Mouse (Mus musculus) liver, embryonic 13.5 days (tissue): ENCODE results near the gene Hist2h2bb. TPM values are rescaled to one million over a fixed set of nuclear protein-coding genes. Genes with fewer than 3 reads are reported as not detected.
A peak's percentile ranks its signal among the peaks of the same experiment; 100 is the strongest.

Source experiments
- ATAC-seq: fragments of 200-750 bp; cut with Nextera tagmentation; 2 replicates; pipeline ENCODE4 v1.8.0; 2017; ENCODE audit warnings: low read depth, mild to moderate bottlenecking, moderate number of reproducible peaks, moderate library complexity
- DNase-seq: peaks from one replicate; pipeline ENCODE4 v3.0.0; 2022
- H3K27ac ChIP-seq: fragments of 300-500 bp; sonication (generic); 2 replicates; pipeline ENCODE4 v1.5.1; 2015; ENCODE audit warnings: moderate library complexity, mild to moderate bottlenecking, inconsistent platforms
- H3K27me3 ChIP-seq: fragments of 300-500 bp; sonication (generic); 2 replicates; pipeline ENCODE4 v1.6.1; 2015; ENCODE audit warnings: mild to moderate bottlenecking, inconsistent platforms
- H3K36me3 ChIP-seq: fragments of 300-500 bp; sonication (generic); 2 replicates; pipeline ENCODE4 v1.6.1; 2015; ENCODE audit warnings: mild to moderate bottlenecking, inconsistent platforms
- H3K4me1 ChIP-seq: fragments of 300-500 bp; sonication (generic); replicated peaks from 2 replicates; pipeline ENCODE4 v1.6.1; 2015; ENCODE audit warnings: inconsistent platforms
- H3K4me2 ChIP-seq: fragments of 300-500 bp; sonication (generic); 2 replicates; pipeline ENCODE4 v1.6.1; 2015; ENCODE audit warnings: inconsistent platforms, mild to moderate bottlenecking, moderate library complexity
- H3K4me3 ChIP-seq: fragments of 300-500 bp; sonication (generic); replicated peaks from 2 replicates; pipeline ENCODE4 v1.5.1; 2015; ENCODE audit warnings: mild to moderate bottlenecking, inconsistent platforms
- H3K9ac ChIP-seq: fragments of 300-500 bp; sonication (generic); 2 replicates; pipeline ENCODE4 v1.6.1; 2015; ENCODE audit warnings: mild to moderate bottlenecking, inconsistent platforms
- H3K9me3 ChIP-seq: fragments of 300-500 bp; sonication (generic); replicated peaks from 2 replicates; pipeline ENCODE4 v1.6.1; 2016; ENCODE audit warnings: inconsistent platforms
- WGBS: fragments of 180-500 bp; shearing (Covaris S2); methylation state at CpG from one replicate; pipeline ENCODE4 v1.1.7; 2015; ENCODE audit not compliant: insufficient replicate concordance; 5-methylcytosine and 5-hydroxymethylcytosine counted together
- polyA plus RNA-seq: library from polyadenylated mRNA; unstranded; fragments of >200 nt; fragmentation: Nextera tagmentation; extraction: Ambion mirVana; gene quantifications from 2 replicates; pipeline ENCODE4 v1.2.1, GENCODE M21; 2015

Hist2h2bb gene
- polyA plus RNA-seq, 1 experiment from 2014 or later: 23.7 TPM

- Histone ChIP-seq H3K27me3 (no peaks in the 10 kb centered on the region), H3K4me2 (peak overlapping the region; percentile 49), H3K9ac (peak overlapping the region; percentile 68), H3K27ac (peak overlapping the region; percentile 89), H3K4me1 (peaks cover 66% of the 10 kb centered on the region), H3K9me3 (no peaks in the 10 kb centered on the region), H3K4me3 (peak overlapping the region; percentile 20; the same call in 1 of the 2 replicates), H3K36me3 (no peaks in the 10 kb centered on the region)
- DNase-seq (peak; percentile 77), ATAC-seq (peak; percentile 93)
- 10% methylated on average over 10 of the region's 10 CpGs for WGBS
These were observed 14.7 kb upstream of the Hist2h2bb start for GRCm38 (mm10) chr3:96254683-96255355.

DNA sequence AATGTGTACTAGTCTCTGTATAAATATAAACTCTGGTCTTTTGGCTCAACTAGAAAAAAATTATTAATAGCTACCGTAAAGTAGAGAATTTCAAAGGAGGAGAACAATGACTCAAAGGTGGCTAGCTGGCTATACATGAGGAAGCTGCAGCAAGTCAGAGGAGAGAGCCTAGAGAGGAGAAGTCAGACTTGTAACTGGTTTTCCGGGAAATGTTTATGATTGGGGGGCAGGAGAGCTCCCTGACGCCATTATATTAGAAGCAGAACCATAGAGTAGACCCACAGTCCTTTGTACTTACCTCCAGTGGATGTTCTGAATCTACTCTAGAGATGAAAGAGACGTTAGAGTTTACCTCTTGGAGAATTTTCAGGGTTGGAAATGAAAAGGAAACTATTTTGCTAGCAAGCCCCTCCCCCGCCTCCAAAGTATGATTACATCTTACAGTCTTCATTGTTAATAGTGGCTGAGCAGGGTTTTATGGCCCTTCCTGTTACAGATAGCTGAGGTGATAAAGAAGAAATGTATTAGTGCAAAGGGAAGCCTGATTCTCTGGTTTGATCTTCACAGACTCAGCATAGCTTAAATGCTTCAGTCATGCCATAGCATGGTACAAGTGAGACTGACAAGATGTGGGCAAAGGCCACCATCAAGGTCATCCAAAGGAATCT is 13.5 kb upstream of the Hist2h2bb start:
- H3K4me2 ChIP-seq: no peak overlapping the region
- peaks cover 57% of the 10 kb centered on the region for H3K4me1 ChIP-seq
- peak overlapping the region; percentile 89; the same call in 1 of the 2 replicates for H3K27ac ChIP-seq
- H3K9me3 ChIP-seq: no peaks in the 10 kb centered on the region
- ATAC-seq (no peak), DNase-seq (no peak)
- WGBS: 63% methylated on average over 5 of the region's 5 CpGs
- peak overlapping the region; percentile 52 for H3K9ac ChIP-seq
- H3K27me3 ChIP-seq: no peaks in the 10 kb centered on the region
- H3K4me3 ChIP-seq: no peak overlapping the region
- no peaks in the 10 kb centered on the region for H3K36me3 ChIP-seq

DNA sequence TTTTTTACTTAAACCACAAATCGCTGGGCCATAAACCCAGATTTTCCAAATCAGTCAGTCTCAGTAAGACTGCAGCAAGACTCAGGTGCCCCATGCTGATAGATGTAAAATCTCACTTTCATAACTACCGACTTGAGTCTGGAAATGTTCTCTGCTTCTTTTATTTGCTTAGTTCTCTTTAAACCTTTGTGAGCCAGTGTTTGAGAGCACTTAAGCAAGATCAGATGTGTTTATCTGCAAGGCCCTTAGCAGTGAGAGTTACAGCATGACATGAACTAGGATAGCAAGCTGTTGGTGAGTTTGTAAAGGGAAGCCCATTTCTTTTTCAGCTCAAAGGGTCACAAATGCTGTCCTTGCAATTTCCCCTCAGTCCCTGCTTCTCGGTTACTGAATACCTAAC is 12.4 kb upstream of the Hist2h2bb start:
- 73% methylated on average over 3 of the region's 3 CpGs for WGBS
- peaks cover 65% of the 10 kb centered on the region for H3K4me1 ChIP-seq
- no peaks in the 10 kb centered on the region for H3K9me3 ChIP-seq
- DNase-seq (no peak), ATAC-seq (no peak)
- no peak overlapping the region for H3K27ac ChIP-seq
- H3K4me2 ChIP-seq: no peak overlapping the region
- H3K9ac ChIP-seq: no peak overlapping the region
- no peak overlapping the region for H3K4me3 ChIP-seq
- H3K36me3 ChIP-seq: no peaks in the 10 kb centered on the region
- H3K27me3 ChIP-seq: no peaks in the 10 kb centered on the region

DNA sequence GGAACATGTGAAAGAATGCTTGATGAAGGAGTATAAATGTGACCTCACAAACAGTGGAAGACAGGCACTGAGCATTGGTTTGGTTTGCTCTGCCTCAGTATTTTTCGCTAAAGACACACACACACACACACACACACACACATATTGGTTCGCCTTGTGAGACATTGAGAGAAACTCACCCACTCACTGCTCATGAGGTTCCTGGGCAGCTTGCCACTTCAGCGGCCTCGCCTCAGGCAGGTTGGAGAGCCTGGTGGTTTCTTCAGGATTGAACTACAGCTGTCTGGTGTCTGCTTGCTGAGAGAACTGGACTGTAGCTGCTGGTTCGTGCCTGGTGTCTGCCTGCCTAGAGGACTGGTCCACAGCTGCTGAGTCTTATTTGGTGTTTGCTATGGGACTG is 9.3 kb upstream of the Hist2h2bb start:
- Histone ChIP-seq H3K27me3 (no peaks in the 10 kb centered on the region), H3K4me1 (peaks cover 53% of the 10 kb centered on the region), H3K9ac (no peak overlapping the region), H3K36me3 (no peaks in the 10 kb centered on the region), H3K4me3 (no peak overlapping the region), H3K9me3 (no peaks in the 10 kb centered on the region), H3K27ac (no peak overlapping the region), H3K4me2 (no peak overlapping the region)
- ATAC-seq (no peak), DNase-seq (no peak)
- WGBS: 74% methylated on average over 5 of the region's 5 CpGs

DNA sequence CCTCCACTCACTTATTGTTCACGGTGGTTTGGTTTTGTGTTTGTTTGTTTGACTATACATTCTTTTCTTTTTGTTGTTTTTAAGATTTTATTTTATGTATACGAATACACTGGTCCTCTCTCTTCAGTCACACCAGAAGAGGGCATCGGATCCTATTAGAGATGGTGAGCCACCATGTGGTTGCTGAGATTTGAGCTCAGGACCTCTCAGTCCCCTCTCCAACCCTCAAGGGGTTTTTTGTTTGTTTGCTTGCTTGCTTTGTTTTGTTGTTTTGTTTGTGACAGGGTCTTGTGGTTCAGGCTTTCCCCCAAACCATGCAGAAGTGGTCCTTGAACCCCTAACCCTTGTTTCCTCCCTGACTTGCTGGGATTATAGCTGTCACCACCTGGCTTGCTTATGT is 7.9 kb upstream of the Hist2h2bb start:
- no peaks in the 10 kb centered on the region for H3K27me3 ChIP-seq
- peak overlapping the region; percentile 99 for H3K27ac ChIP-seq
- ATAC-seq: no peak
- H3K4me1 ChIP-seq: peaks cover 52% of the 10 kb centered on the region
- H3K4me3 ChIP-seq: peak overlapping the region; percentile 59
- DNase-seq: no peak
- H3K9ac ChIP-seq: peak overlapping the region; percentile 90
- no peaks in the 10 kb centered on the region for H3K9me3 ChIP-seq
- no peaks in the 10 kb centered on the region for H3K36me3 ChIP-seq
- H3K4me2 ChIP-seq: peak overlapping the region; percentile 81
- 48% methylated on average over 3 of the region's 3 CpGs for WGBS

DNA sequence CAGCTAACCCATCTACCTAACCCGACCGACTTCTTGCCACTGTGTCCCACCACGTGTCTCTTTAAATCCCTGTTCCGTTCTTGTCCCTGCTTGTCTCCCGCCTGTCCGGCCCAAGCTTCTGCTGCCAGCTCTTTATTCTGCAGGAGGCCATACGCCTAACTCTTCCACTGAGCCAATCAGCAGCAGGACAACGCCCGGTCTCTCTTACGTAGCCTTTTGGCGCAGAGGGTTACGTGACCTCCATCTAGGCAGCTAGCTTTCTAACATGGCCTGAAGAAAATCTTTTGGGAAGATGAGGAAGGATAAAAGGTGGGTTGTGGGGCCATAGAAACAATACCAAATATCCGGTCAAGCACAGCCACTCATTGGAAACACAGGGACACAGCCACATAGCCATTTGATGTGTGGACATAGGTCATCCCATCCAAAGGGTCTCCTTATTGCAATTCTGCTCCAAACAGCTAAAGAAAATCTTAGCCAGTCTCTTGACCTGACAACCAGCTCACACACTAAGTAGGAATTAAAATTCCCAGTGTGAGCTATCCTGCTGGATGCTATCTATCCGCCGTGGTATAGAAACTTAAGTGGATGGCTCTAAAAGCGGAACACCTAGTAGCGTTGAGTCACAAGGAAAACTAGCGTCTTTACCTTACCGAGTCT is 7.2 kb upstream of the Hist2h2bb start:
- no peaks in the 10 kb centered on the region for H3K9me3 ChIP-seq
- peak overlapping the region; percentile 90 for H3K9ac ChIP-seq
- H3K36me3 ChIP-seq: no peaks in the 10 kb centered on the region
- 1% methylated on average over 19 of the region's 19 CpGs for WGBS
- DNase-seq: peak; percentile 79
- peak overlapping the region; percentile 99 for H3K27ac ChIP-seq
- H3K4me1 ChIP-seq: peaks cover 58% of the 10 kb centered on the region
- peak overlapping the region; percentile 81 for H3K4me2 ChIP-seq
- peak; percentile 76 for ATAC-seq
- H3K4me3 ChIP-seq: peak overlapping the region; percentile 59
- H3K27me3 ChIP-seq: no peaks in the 10 kb centered on the region

DNA sequence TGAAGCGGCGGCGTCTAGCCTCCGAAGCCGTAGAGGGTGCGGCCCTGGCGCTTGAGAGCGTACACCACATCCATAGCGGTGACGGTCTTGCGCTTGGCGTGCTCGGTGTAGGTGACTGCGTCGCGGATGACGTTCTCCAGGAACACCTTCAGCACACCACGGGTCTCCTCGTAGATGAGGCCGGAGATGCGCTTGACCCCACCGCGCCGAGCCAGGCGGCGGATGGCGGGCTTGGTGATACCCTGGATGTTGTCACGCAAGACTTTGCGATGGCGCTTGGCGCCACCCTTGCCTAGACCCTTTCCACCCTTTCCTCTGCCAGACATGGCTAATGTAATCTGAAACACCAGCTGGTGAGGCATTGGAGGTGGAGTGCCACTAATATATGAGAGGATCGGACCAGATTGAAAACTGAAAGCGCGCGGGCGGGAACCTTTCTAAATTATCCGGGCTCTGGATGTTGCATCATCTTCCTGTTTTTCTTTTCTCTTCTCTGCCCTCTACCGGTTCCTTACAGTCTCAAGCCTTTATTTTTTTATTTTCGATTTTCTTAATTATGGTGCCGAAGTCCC is 6.5 kb upstream of the Hist2h2bb start, which contains the start of gene Hist2h4:
Gene Hist2h4 (minus strand): TSS at position 333 of the 572 bp plus-strand sequence.
- peak; percentile 95 for DNase-seq
- Histone ChIP-seq H3K27ac (peak within 1 kb of the TSS; percentile 99), H3K36me3 (no peaks in the 10 kb centered on the region), H3K4me3 (peak within 1 kb of the TSS; percentile 59), H3K9ac (peak within 1 kb of the TSS; percentile 90), H3K4me1 (peaks cover 65% of the 10 kb centered on the region), H3K4me2 (peak within 1 kb of the TSS; percentile 81), H3K27me3 (no peaks in the 10 kb centered on the region), H3K9me3 (no peaks in the 10 kb centered on the region)
- WGBS: under 1% methylated on average over 40 of the region's 40 CpGs
- peak; percentile 88 for ATAC-seq

DNA sequence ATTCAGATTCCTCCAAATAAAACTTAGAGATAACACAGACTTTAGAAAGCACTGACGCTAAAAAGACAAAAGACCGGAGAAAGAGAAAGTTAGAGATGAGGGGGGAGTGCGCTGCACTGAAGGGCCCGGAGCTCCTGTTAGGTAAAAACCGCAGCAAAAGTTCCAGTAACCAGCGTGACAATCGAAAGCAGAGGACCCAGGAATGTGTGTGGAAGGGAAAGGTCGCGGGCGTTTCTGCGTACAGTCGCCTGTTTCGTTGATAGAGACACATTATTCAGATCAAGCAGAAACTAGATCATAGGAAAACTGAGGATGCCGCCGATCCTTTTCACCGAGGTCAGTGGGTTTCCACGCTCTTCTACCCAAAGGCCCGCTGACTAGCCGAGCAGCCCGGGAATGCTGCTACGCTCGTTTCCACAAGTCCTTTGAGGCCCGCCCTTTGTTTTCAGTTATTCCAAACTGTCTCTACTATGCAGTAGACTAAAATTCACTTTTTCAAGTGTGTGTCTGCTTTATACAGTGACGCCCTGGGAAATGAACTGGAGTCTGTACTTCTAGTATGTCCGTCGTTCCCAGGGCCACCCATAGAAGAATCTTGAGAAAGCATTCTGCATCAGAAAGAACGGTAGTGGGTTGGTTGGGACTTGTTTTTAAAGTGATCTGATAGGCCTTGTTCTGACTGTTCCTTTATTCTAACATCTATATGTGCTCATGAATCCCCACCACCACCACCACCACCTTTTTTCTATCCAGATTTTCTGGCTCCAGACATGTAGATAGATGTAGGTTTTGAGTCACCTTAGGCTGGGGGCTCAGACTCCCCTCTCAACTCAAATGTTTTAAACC is 5.8 kb upstream of the Hist2h2bb start:
- Histone ChIP-seq H3K4me3 (peak overlapping the region; percentile 59), H3K27me3 (no peaks in the 10 kb centered on the region), H3K36me3 (no peaks in the 10 kb centered on the region), H3K4me2 (peak overlapping the region; percentile 81), H3K9me3 (no peaks in the 10 kb centered on the region), H3K9ac (peak overlapping the region; percentile 90), H3K27ac (peak overlapping the region; percentile 99), H3K4me1 (peaks cover 66% of the 10 kb centered on the region)
- DNase-seq (no peak), ATAC-seq (no peak)
- WGBS: 5% methylated on average over 27 of the region's 27 CpGs

GRCm38 (mm10) chr3:96264404-96264949 is 5.1 kb upstream of the Hist2h2bb start:
- Histone ChIP-seq H3K27me3 (no peaks in the 10 kb centered on the region), H3K36me3 (no peaks in the 10 kb centered on the region), H3K4me2 (peak overlapping the region; percentile 81), H3K27ac (peak overlapping the region; percentile 99), H3K9me3 (no peaks in the 10 kb centered on the region), H3K9ac (peak overlapping the region; percentile 90), H3K4me3 (peak overlapping the region; percentile 59), H3K4me1 (peaks cover 61% of the 10 kb centered on the region)
- 68% methylated on average over 7 of the region's 7 CpGs for WGBS
- ATAC-seq (no peak), DNase-seq (no peak)

DNA sequence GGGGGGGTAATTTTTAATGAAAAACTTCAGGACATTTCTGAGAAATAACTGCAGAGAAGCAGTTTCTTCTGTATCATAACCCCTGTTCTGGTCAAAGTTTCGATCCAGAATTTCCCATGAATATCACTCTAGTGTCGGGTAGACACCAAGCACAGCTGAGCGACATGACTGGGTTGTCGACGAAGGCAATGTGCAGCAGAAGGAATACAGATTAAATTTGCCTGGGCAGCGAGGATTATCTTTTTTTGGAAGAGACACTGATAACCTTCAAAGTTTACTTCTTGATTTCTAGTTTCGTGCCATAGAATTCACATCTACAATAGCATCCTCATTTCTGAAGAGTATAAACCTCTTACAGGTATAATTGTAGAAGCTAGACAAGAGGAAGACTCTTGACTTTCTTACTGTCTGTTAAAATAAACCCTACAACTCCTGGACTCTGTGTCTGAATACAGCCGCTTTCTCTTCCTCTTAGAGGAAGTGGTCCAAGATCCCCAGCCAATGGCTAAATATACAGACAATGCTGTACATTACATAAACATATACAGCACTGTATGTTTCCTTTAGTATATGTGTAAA is 3.3 kb upstream of the Hist2h2bb start:
- Histone ChIP-seq H3K36me3 (no peaks in the 10 kb centered on the region), H3K4me1 (peaks cover 60% of the 10 kb centered on the region), H3K9ac (peak overlapping the region; percentile 64), H3K27ac (peak overlapping the region; percentile 92), H3K9me3 (no peaks in the 10 kb centered on the region), H3K4me3 (no peak overlapping the region), H3K4me2 (peak overlapping the region; percentile 31), H3K27me3 (no peaks in the 10 kb centered on the region)
- ATAC-seq: no peak
- DNase-seq: no peak
- 35% methylated on average over 8 of the region's 8 CpGs for WGBS
